Mouse (Mus musculus): ENCODE results near the gene Tceal9. TPM values are rescaled to one million over a fixed set of nuclear protein-coding genes. Genes with fewer than 3 reads are reported as not detected.

The Tceal9 gene
- total and polyA plus RNA-seq, 3 experiments: 75.2 to 113 TPM; not detected in 1

DNA sequence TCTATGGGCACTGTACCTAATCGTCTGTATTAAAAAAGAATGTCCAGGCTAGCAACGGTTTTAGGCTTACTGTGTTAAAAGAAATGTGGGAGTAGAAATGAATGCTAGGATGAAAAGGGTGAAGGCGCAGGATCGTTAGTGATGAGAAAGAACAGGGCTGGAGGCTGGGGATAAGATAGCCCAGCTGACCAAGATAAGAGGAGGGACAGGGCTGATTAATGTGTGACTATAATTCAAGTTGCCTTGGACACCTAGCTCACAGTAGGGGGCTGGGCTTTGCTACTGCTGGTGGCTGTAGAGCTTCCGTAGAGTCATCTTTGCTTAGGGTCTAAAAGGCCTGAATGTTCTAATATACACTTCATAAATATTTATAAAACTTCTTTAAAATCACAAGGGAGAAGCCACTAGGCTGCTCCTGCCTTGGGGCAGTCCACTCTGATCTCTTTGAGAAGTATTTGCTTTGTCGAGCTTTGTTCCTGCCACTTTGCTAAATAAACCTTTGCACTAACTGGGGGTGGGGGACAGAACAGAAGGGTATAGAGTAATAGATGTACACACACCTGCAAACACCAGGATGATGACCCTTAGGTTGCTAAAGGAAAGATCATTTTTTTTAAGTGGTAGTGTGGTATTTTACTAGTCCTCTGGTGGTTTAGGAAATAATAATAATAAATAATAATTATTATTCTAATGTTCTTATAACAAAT lies 7.3 kb downstream of the Tceal9 start (continued):
- TF ChIP-seq MEF2A (IDR thresholded peaks at IDR 0.05; ENCODE audit: extremely low read depth, insufficient replicate concordance, low read depth, low read length, poor library complexity, severe bottlenecking) (no peak), TAL1 (IDR thresholded peaks at IDR 0.05; ENCODE audit: low read length) (peak; percentile 11; the same call in 1 of the 2 replicates), UBTF (IDR thresholded peaks at IDR 0.05; ENCODE audit: borderline replicate concordance, insufficient read depth, low read depth, low read length) (no peak), ZNF384 (IDR thresholded peaks at IDR 0.05; ENCODE audit: low read depth, low read length) (no peak), USF1 (IDR thresholded peaks at IDR 0.05; ENCODE audit: low read depth, low read length) (no peak), RCOR1 (IDR thresholded peaks at IDR 0.05; ENCODE audit: low read depth, low read length) (no peak), ZKSCAN1 (IDR thresholded peaks at IDR 0.05; ENCODE audit: low read depth, low read length) (no peak), MXI1 (IDR thresholded peaks at IDR 0.05; ENCODE audit: low read depth, low read length) (no peak), HCFC1 (IDR thresholded peaks at IDR 0.05; ENCODE audit: low read depth, low read length) (no peak), GATA1 (IDR thresholded peaks at IDR 0.05; ENCODE audit: low read depth, low read length) (peak; percentile 72), E2F4 (IDR thresholded peaks at IDR 0.05; ENCODE audit: borderline replicate concordance, low read depth, low read length) (no peak), MYC (IDR thresholded peaks at IDR 0.05; ENCODE audit: low read depth, low read length) (no peak), TCF12 (IDR thresholded peaks at IDR 0.05; ENCODE audit: low read depth, low read length) (peak; percentile 66), POLR2AphosphoS2 (IDR thresholded peaks at IDR 0.05; ENCODE audit: low read length) (no peak), MAFK (IDR thresholded peaks at IDR 0.05; ENCODE audit: borderline replicate concordance, low read depth, low read length) (no peak), CHD2 (IDR thresholded peaks at IDR 0.05; ENCODE audit: low read length) (no peak), NRF1 (IDR thresholded peaks at IDR 0.05; ENCODE audit: insufficient read depth, low read depth, low read length, poor library complexity, severe bottlenecking) (no peak), ELF1 (IDR thresholded peaks at IDR 0.05; ENCODE audit: low read depth, low read length) (no peak), SIN3A (IDR thresholded peaks at IDR 0.05; ENCODE audit: low read length) (no peak), EP300 (IDR thresholded peaks at IDR 0.05; ENCODE audit: low read depth in 1 of 2, low read length in 2 of 2) (peak; percentile 74), POLR2AphosphoS5 (IDR thresholded peaks at IDR 0.05; ENCODE audit: borderline replicate concordance, low read depth, low read length) (no peak), JUND (IDR thresholded peaks at IDR 0.05; ENCODE audit: low read depth, low read length) (no peak)

GRCm38 (mm10) chrX:136267720-136268119 lies 22.8 kb downstream of the Tceal9 start:
- peaks cover 0 to 3% of the 10 kb centered on the region in 2 experiments; a peak in 1 of 4 replicates for H3K36me3 ChIP-seq (ENCODE audit: control insufficient read depth in 1 of 2, insufficient read depth in 2 of 2, low read length in 2 of 2)
- no peak overlapping the region for H3K4me3 ChIP-seq (ENCODE audit: control insufficient read depth in 1 of 2, insufficient read depth in 1 of 2, low read depth in 2 of 2, low read length in 2 of 2)
- TF ChIP-seq KAT2A (conservative IDR thresholded peaks at IDR 0.05; ENCODE audit: low read depth, low read length) (no peak), CTCF (IDR thresholded peaks at IDR 0.05 in 2 of 3, conservative IDR thresholded peaks at IDR 0.05 in 1 of 3; ENCODE audit: control insufficient read depth in 1 of 3, insufficient read depth in 1 of 3, low read depth in 2 of 3, low read length in 3 of 3, poor library complexity in 1 of 3, severe bottlenecking in 1 of 3) (no peak), EP300 (IDR thresholded peaks at IDR 0.05; ENCODE audit: low read depth in 1 of 2, low read length in 2 of 2) (no peak), JUND (IDR thresholded peaks at IDR 0.05; ENCODE audit: low read depth, low read length) (no peak), POLR2AphosphoS2 (IDR thresholded peaks at IDR 0.05; ENCODE audit: low read length) (no peak), ELF1 (IDR thresholded peaks at IDR 0.05; ENCODE audit: low read depth, low read length) (no peak), MXI1 (IDR thresholded peaks at IDR 0.05; ENCODE audit: low read depth, low read length) (no peak), ETS1 (IDR thresholded peaks at IDR 0.05; ENCODE audit: low read depth, low read length) (no peak), USF2 (IDR thresholded peaks at IDR 0.05; ENCODE audit: borderline replicate concordance in 1 of 2, insufficient read depth in 1 of 2, low read depth in 1 of 2, low read length in 2 of 2) (no peak), NELFE (IDR thresholded peaks at IDR 0.05; ENCODE audit: low read depth, low read length) (no peak), HCFC1 (IDR thresholded peaks at IDR 0.05; ENCODE audit: low read depth, low read length) (no peak), ZKSCAN1 (IDR thresholded peaks at IDR 0.05; ENCODE audit: low read depth, low read length) (no peak), ZMIZ1 (IDR thresholded peaks at IDR 0.05; ENCODE audit: low read depth, low read length) (no peak)
- H3K79me2 ChIP-seq (ENCODE audit: control insufficient read depth, insufficient read depth, low read length, poor library complexity): no peaks in the 10 kb centered on the region
- no peak overlapping the region for H3K9ac ChIP-seq (ENCODE audit: control insufficient read depth, low read depth, low read length, poor library complexity, severe bottlenecking)
- H3K27me3 ChIP-seq (ENCODE audit: control insufficient read depth in 1 of 2, insufficient read depth in 2 of 2, low read length in 2 of 2): peaks cover 0 to 8% of the 10 kb centered on the region in 2 experiments; a peak in 2 of 4 replicates
- H3K27ac ChIP-seq (ENCODE audit: control insufficient read depth, low read depth, low read length): no peak overlapping the region
- peaks cover 0 to 8% of the 10 kb centered on the region in 2 experiments; a peak in 1 of 4 replicates for H3K4me1 ChIP-seq (ENCODE audit: control insufficient read depth in 1 of 2, insufficient read depth in 2 of 2, low read length in 2 of 2)
- no peaks in the 10 kb centered on the region for H3K9me3 ChIP-seq (replicated peaks; ENCODE audit: insufficient read depth, low read length)
- no peak for DNase-seq (ENCODE audit: low read depth, low spot score)
